Mouse (Mus musculus): ENCODE measurements at regions not wholly inside any gene's neighbourhood (a gene's known extent, or its start where the extent isn't known, plus 50 kb on each side); places are given as distances from the start of the nearest gene placed in this dataset.

- Histone ChIP-seq H3K27ac (ENCODE audit: low read depth) (no peak overlapping the region), H3K36me3 (ENCODE audit: control insufficient read depth, insufficient read depth, low read length) (no peaks in the 10 kb centered on the region), H3K9ac (ENCODE audit: low read length) (no peak overlapping the region), H3K27me3 (replicated peaks; ENCODE audit: control insufficient read depth, insufficient read depth, low read length) (no peaks in the 10 kb centered on the region), H3K4me1 (replicated peaks; ENCODE audit: control insufficient read depth, insufficient read depth, low read length) (no peaks in the 10 kb centered on the region), H3K4me3 (ENCODE audit: low read depth, low read length) (no peak overlapping the region), H3K9me3 (ENCODE audit: control insufficient read depth, low read length) (no peaks in the 10 kb centered on the region), H3K4me2 (ENCODE audit: low read length) (no peak overlapping the region)
- WGBS: 70% methylated on average over 3 of the region's 3 CpGs
- ATAC-seq (replicated peaks; ENCODE audit: low FRiP score, low TSS enrichment, low read depth) (no peak), DNase-seq (ENCODE audit: low spot score) (no peak)
Observed at GRCm38 (mm10) chr8:31755737-31756136, 1672.8 kb upstream of the 5930422O12Rik start.

- H3K27ac ChIP-seq (ENCODE audit: low read depth): no peak overlapping the region
- ATAC-seq (replicated peaks; ENCODE audit: low FRiP score, low TSS enrichment, low read depth) (no peak), DNase-seq (ENCODE audit: low spot score) (no peak)
- no peak overlapping the region for H3K4me3 ChIP-seq (ENCODE audit: low read depth, low read length)
- H3K4me2 ChIP-seq (ENCODE audit: low read length): no peak overlapping the region
- no peak overlapping the region for H3K9ac ChIP-seq (ENCODE audit: low read length)
- H3K9me3 ChIP-seq (ENCODE audit: control insufficient read depth, low read length): no peaks in the 10 kb centered on the region
- WGBS: 81% methylated on average over 6 of the region's 6 CpGs
- H3K4me1 ChIP-seq (replicated peaks; ENCODE audit: control insufficient read depth, insufficient read depth, low read length): no peaks in the 10 kb centered on the region
- H3K27me3 ChIP-seq (replicated peaks; ENCODE audit: control insufficient read depth, insufficient read depth, low read length): no peaks in the 10 kb centered on the region
- no peaks in the 10 kb centered on the region for H3K36me3 ChIP-seq (ENCODE audit: control insufficient read depth, insufficient read depth, low read length)
Observed at GRCm38 (mm10) chr8:31762091-31762490, 1666.4 kb upstream of the 5930422O12Rik start.

Data from intestine, embryonic 14.5 days (tissue).